Mouse (Mus musculus) cerebellum, adult (tissue): ENCODE results near the gene Gm14305.
"Not testable (repeated sequence)": the region's sequence is repeated elsewhere in the genome, so short reads cannot be mapped to it uniquely, and the experiment has no call there.

Source experiments
- ATAC-seq: cut with Nextera tagmentation; 2 replicates; pipeline ENCODE4 v1.9.2; 2017; ENCODE audit warnings: mild to moderate bottlenecking, moderate library complexity, mixed read lengths; ENCODE audit not compliant: insufficient number of reproducible peaks, low FRiP score, low TSS enrichment

The Gm14305 gene

GRCm38 (mm10) chr2:176708051-176708450, at the start of gene Gm14305:
Gm14305 (plus strand) TSS chr2:176708328.
- not testable (repeated sequence) for ATAC-seq

GRCm38 (mm10) chr2:176670222-176670621, 37.9 kb upstream of the Gm14305 start, which contains the start of gene Zfp973:
Zfp973 (plus strand) TSS chr2:176670522.
- not testable (repeated sequence) for ATAC-seq
